Mouse (Mus musculus) ES-E14 (cell line): ENCODE measurements around the gene Ttc34. TPM values are rescaled to one million over a fixed set of nuclear protein-coding genes. Genes with fewer than 3 reads are reported as not detected.

ENCODE experiments used
- DNase-seq: peaks from one replicate; pipeline ENCODE4 v3.0.0-alpha.2; 2013; ENCODE audit warnings: low read depth, low spot score
- H3K27ac ChIP-seq: 2 replicates; pipeline ENCODE4 v1.5.1; 2012; ENCODE audit warnings: low read depth, mild to moderate bottlenecking, low read length, moderate library complexity, mixed read lengths; ENCODE audit not compliant: poor library complexity, insufficient read depth, severe bottlenecking
- H3K36me3 ChIP-seq: 2 replicates; pipeline ENCODE4 v1.6.1; 2012; ENCODE audit warnings: mild to moderate bottlenecking, low read length, moderate library complexity, mixed read lengths; ENCODE audit not compliant: control insufficient read depth, poor library complexity, insufficient read depth, severe bottlenecking
- H3K4me1 ChIP-seq, 2 experiments: fragments of 150-350 bp in 1 of 2; sonication (generic) in 1 of 2; 2 replicates each; pipeline ENCODE4 v1.6.1; 2012; ENCODE audit warnings: low read length in 2 of 2, mild to moderate bottlenecking in 1 of 2, mixed read lengths in 1 of 2; ENCODE audit not compliant: control insufficient read depth in 2 of 2, insufficient read depth in 2 of 2, poor library complexity in 1 of 2
- H3K4me3 ChIP-seq, 2 experiments: fragments of 150-350 bp in 1 of 2; sonication (generic) in 1 of 2; 2 replicates each; pipeline ENCODE4 v1.5.1; 2012; ENCODE audit warnings: low read length in 2 of 2, low read depth in 1 of 2, mild to moderate bottlenecking in 1 of 2, mixed read lengths in 1 of 2; ENCODE audit not compliant: insufficient read depth in 1 of 2, poor library complexity in 1 of 2, severe bottlenecking in 1 of 2
- H3K9ac ChIP-seq: 2 replicates; pipeline ENCODE4 v1.6.1; 2012; ENCODE audit warnings: low read depth, mild to moderate bottlenecking, low read length, mixed read lengths; ENCODE audit not compliant: poor library complexity, insufficient read depth, severe bottlenecking
- H3K9me3 ChIP-seq: fragments of 150-350 bp; sonication (generic); 2 replicates; pipeline ENCODE4 v1.6.1; 2012; ENCODE audit warnings: low read depth, mild to moderate bottlenecking, low read length; ENCODE audit not compliant: control insufficient read depth, insufficient read depth
- CHD2 ChIP-seq: IDR thresholded peaks from 2 replicates; pipeline ENCODE4 v1.6.1; 2014; ENCODE audit warnings: mild to moderate bottlenecking, low read depth, low read length, inconsistent platforms
- HCFC1 ChIP-seq: IDR thresholded peaks from 2 replicates; pipeline ENCODE4 v1.6.1; 2012; ENCODE audit warnings: low read length, inconsistent platforms, borderline replicate concordance; ENCODE audit not compliant: insufficient read depth
- MAFK ChIP-seq: IDR thresholded peaks from 2 replicates; pipeline ENCODE4 v1.6.1; 2014; ENCODE audit warnings: mild to moderate bottlenecking, low read depth, low read length, inconsistent platforms; ENCODE audit not compliant: insufficient read depth
- ZC3H11A ChIP-seq: IDR thresholded peaks from 2 replicates; pipeline ENCODE4 v1.6.1; 2012; ENCODE audit warnings: low read depth, mild to moderate bottlenecking, inconsistent platforms, low read length, borderline replicate concordance
- ZNF384 ChIP-seq: IDR thresholded peaks from 2 replicates; pipeline ENCODE4 v1.6.1; 2012; ENCODE audit warnings: low read depth, low read length, inconsistent platforms
- in situ Hi-C, 2 experiments: fragments of 600-800 bp; cut with MboI; formaldehyde crosslinking; loops; one replicate each; pipeline ENCODE4 v1.15.1; 2025; ENCODE audit warnings: low sequenced_read_pairs in 2 of 2, inconsistent platforms in 1 of 2; ENCODE audit not compliant: unreplicated experiment in 2 of 2
- total RNA-seq: library from RNA; depleted of rRNA; stranded (reverse); fragments of 300-350 nt; gene quantifications from 2 replicates; pipeline ENCODE4 v1.2.3, GENCODE M21; 2012

Gene Ttc34
- total RNA-seq, 1 experiment: 0.22 TPM

DNA sequence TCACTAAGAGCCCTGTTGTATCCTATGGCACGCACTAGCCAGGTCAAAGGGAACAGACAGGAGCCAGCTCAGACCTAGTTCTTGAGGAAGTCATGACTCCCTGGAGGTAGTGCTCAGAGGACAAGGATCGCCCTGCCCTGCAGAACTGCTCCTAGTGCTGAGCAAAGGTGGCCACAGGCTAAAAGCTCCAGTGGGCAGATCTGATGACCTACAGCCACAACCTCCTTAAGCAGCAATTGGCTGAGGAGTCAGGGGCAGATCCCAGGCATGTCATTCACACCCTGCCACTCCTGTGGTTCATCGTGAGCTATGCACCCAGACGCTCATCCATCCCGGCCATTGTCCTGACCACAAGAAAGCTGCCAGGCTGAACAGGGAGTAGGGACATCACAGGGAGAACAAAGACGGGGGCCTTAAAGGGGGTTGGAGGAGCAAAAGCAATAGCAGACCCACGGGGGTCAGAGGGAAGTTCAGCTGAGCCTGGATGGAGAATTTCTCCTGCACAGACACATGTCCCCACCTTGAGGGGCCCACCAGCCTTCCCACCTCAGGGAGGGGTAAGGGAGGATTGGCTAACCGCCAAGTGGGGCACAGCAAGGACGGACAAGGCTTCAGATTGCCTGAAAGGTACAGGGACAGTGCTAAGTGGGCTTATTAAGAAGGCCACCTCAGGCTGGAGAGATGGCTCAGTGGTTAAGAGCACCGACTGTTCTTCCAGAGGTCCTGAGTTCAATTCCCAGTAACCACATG, 9.2 kb upstream of the Ttc34 start:
- no peaks in the 10 kb centered on the region for H3K9me3 ChIP-seq
- H3K36me3 ChIP-seq: no peaks in the 10 kb centered on the region
- in situ Hi-C loops: no loop called here
- TF ChIP-seq MAFK: no peak
- TF ChIP-seq ZC3H11A: no peak
- TF ChIP-seq ZNF384: no peak
- no peak for TF ChIP-seq CHD2
- no peak for TF ChIP-seq HCFC1
- H3K4me3 ChIP-seq: no peak overlapping the region
- DNase-seq: no peak
- no peak overlapping the region for H3K27ac ChIP-seq
- H3K4me1 ChIP-seq: no peaks in the 10 kb centered on the region
- H3K9ac ChIP-seq: no peak overlapping the region

DNA sequence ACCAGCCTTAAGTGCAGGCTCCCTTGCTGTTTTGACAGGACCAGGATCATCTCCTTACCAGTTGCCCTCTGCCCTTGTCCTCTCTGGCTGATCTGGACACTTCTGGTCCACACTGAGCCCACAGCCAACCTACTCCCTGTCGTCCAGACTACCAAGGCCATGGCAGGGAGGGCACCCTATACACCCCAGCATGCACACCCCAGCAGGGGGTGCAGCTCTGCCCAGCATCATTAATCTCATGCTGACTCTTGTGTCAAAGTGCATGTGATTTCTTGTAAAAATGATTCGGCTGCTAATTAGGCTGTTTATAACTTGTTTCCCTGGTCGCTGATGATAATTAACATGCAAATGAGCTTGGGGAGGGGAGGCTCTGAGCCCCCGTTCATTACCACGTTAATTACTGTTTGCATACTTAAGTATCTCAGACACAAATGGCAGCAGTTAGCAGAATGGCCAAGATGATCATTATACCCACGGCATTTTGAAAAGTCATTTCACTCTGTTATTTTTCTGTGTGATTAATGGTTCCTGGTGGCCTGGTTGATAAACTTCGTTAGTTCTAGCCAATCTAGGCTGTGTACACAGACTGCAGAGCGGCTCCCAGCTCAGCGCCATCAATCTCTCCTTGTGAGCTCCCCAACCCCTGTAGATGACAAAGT, 5.2 kb upstream of the Ttc34 start:
- in situ Hi-C loops: no loop called here

GRCm38 (mm10) chr4:154836183-154836915, 910 bp upstream of the Ttc34 start:
- no peak for TF ChIP-seq ZNF384
- no peak for TF ChIP-seq ZC3H11A
- TF ChIP-seq CHD2: no peak
- TF ChIP-seq HCFC1: no peak
- TF ChIP-seq MAFK: no peak
- Histone ChIP-seq H3K9me3 (no peaks in the 10 kb centered on the region), H3K9ac (no peak overlapping the region), H3K4me1 (peaks cover 0 to 14% of the 10 kb centered on the region in 2 experiments; a peak in 2 of 4 replicates), H3K36me3 (no peaks in the 10 kb centered on the region), H3K27ac (no peak overlapping the region), H3K4me3 (no peak overlapping the region)
- in situ Hi-C loops: no loop called here
- no peak for DNase-seq

More for the DNA sequence above, 5.2 kb upstream of the Ttc34 start:
- Histone ChIP-seq H3K27ac (no peak overlapping the region), H3K9me3 (no peaks in the 10 kb centered on the region), H3K9ac (no peak overlapping the region), H3K4me1 (no peaks in the 10 kb centered on the region), H3K36me3 (no peaks in the 10 kb centered on the region), H3K4me3 (no peak overlapping the region)
- no peak for DNase-seq
- TF ChIP-seq CHD2 (no peak), MAFK (no peak), ZC3H11A (no peak), HCFC1 (no peak), ZNF384 (no peak)

DNA sequence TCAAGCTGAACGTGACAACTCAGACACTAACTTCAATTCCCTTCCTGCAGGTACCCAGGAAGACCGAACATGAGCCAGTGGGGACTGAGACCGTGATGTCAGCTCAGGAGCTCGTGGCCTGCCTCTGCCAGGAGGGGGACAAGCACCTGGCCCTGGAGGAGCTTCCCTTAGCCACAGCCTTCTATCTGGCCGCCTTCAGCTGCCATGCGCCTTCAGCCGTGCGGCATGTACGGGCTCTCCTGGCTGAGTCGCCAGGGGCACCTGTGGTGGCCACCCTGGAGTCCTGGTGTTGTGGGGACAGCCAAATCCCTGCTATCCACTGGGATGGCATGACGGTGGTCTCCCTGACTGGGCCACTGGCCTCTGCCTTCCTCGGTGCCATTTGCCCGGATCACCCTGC, 1.5 kb downstream of the Ttc34 start:
- DNase-seq: no peak
- in situ Hi-C loops: no loop called here
- no peak overlapping the region for H3K9ac ChIP-seq
- no peaks in the 10 kb centered on the region for H3K36me3 ChIP-seq
- no peak overlapping the region for H3K27ac ChIP-seq
- H3K9me3 ChIP-seq: no peaks in the 10 kb centered on the region
- TF ChIP-seq ZNF384 (no peak), CHD2 (no peak), ZC3H11A (no peak), HCFC1 (no peak), MAFK (no peak)
- no peak overlapping the region for H3K4me3 ChIP-seq
- peaks cover 0 to 14% of the 10 kb centered on the region in 2 experiments; a peak in 2 of 4 replicates for H3K4me1 ChIP-seq
